Mouse (Mus musculus) heart, adult 2 months (tissue): ENCODE data around the gene Gfod1.

ENCODE experiments used
- CTCF ChIP-seq: fragments of 200-600 bp; IDR thresholded peaks from 2 replicates; pipeline ENCODE4 v1.8.1; 2022; ENCODE audit warnings: antibody characterized with exemption, mild to moderate bottlenecking, moderate library complexity
- POLR2A ChIP-seq: fragments of 200-500 bp; IDR thresholded peaks from 2 replicates; pipeline ENCODE4 v1.6.1; 2011; ENCODE audit warnings: mild to moderate bottlenecking, low read depth, low read length, control low read depth; ENCODE audit not compliant: insufficient read depth

- TF ChIP-seq CTCF, result peak; percentile 51
- TF ChIP-seq POLR2A, result 0 out of 2 replicates have a peak, but pooled peaks have one; percentile 17
Observed at GRCm38 (mm10) chr13:43294957-43295590, 8.9 kb downstream of the Gfod1 start.
